Mouse (Mus musculus): ENCODE data around the gene Hnrnpu. TPM values are rescaled to one million over a fixed set of nuclear protein-coding genes. Genes with fewer than 3 reads are reported as not detected.
"Not testable (repeated sequence)": the region's sequence is repeated elsewhere in the genome, so short reads cannot be mapped to it uniquely, and the experiment has no call there.

The Hnrnpu gene
- polyA plus RNA-seq, 1 experiment from 2014 or later = 178 TPM

DNA sequence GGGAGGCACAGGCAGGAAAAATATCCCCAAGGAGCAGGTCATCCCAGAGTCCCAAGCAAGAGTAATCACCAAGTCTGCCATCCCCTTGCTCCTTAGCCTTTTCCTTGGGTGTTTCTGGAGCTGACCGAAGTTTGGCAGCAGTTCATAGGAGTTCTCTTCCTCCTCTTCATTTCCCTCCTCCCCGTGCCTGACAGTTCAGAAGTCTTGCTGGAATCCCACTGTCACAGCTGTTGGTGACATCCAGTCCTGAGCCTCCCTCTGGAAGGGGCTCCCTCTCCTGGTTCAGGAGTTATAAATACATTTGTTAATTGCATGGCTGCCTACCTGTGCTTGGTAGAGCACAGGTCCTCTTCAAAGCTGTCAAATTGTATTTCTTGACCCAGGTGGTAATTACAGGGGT is 28.1 kb downstream of the Hnrnpu start:
- 86% methylated on average over 2 of the region's 2 CpGs for WGBS

GRCm38 (mm10) chr1:178303425-178303824 is 34.2 kb downstream of the Hnrnpu start:
- WGBS = 25% methylated on average over 3 of the region's 3 CpGs
- Histone ChIP-seq H3K9me3 (replicated peaks; ENCODE audit: control insufficient read depth, low read length, poor library complexity, severe bottlenecking) (0 out of 2 replicates have a peak, but pooled peaks cover 3% of the 10 kb centered on the region), H3K4me3 (ENCODE audit: low read depth, low read length) (no peak overlapping the region), H3K4me1 (ENCODE audit: control insufficient read depth, insufficient read depth, low read length) (no peaks in the 10 kb centered on the region), H3K9ac (ENCODE audit: low read depth, low read length) (no peak overlapping the region), H3K36me3 (ENCODE audit: control insufficient read depth, insufficient read depth, low read length) (no peaks in the 10 kb centered on the region), H3K4me2 (ENCODE audit: low read length) (no peak overlapping the region), H3K27ac (ENCODE audit: low read length) (no peak overlapping the region), H3K27me3 (ENCODE audit: control insufficient read depth, insufficient read depth, low read depth, low read length) (no peaks in the 10 kb centered on the region)
- ATAC-seq = no peak; the same call in 1 of the 2 replicates

More for the DNA sequence above, 28.1 kb downstream of the Hnrnpu start:
- H3K9ac ChIP-seq (ENCODE audit: low read depth, low read length) = no peak overlapping the region
- H3K27me3 ChIP-seq (ENCODE audit: control insufficient read depth, insufficient read depth, low read depth, low read length) = no peaks in the 10 kb centered on the region
- H3K9me3 ChIP-seq (replicated peaks; ENCODE audit: control insufficient read depth, low read length, poor library complexity, severe bottlenecking) = no peaks in the 10 kb centered on the region
- H3K4me3 ChIP-seq (ENCODE audit: low read depth, low read length) = no peak overlapping the region
- no peak for ATAC-seq
- H3K36me3 ChIP-seq (ENCODE audit: control insufficient read depth, insufficient read depth, low read length) = no peaks in the 10 kb centered on the region
- no peaks in the 10 kb centered on the region for H3K4me1 ChIP-seq (ENCODE audit: control insufficient read depth, insufficient read depth, low read length)
- no peak overlapping the region for H3K4me2 ChIP-seq (ENCODE audit: low read length)
- H3K27ac ChIP-seq (ENCODE audit: low read length) = no peak overlapping the region

DNA sequence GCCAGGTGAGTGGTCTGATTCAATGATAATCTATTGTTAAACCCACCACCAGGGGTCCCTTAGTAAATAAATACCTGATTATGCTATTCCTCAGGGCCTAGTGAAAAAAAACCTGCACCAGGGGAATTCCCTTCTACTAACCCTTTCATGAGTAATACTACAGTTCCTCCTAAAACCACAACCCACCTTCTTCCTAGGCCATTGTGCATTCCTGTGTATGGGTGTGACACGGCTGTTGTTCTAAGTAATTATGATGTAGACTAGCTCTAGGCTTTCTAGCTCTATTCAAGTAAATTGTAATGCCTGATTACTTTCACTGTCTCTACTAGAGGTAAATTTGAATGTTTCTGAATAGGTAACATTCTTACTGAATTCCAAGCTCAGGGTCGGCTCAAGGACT is 36.3 kb downstream of the Hnrnpu start:
- WGBS = 93% methylated on average over 2 of the region's 2 CpGs
- ATAC-seq; H3K4me2 ChIP-seq (ENCODE audit: low read length); H3K9me3 ChIP-seq (replicated peaks; ENCODE audit: control insufficient read depth, low read length, poor library complexity, severe bottlenecking); H3K9ac ChIP-seq (ENCODE audit: low read depth, low read length); H3K4me1 ChIP-seq (ENCODE audit: control insufficient read depth, insufficient read depth, low read length); H3K36me3 ChIP-seq (ENCODE audit: control insufficient read depth, insufficient read depth, low read length); H3K27me3 ChIP-seq (ENCODE audit: control insufficient read depth, insufficient read depth, low read depth, low read length); H3K4me3 ChIP-seq (ENCODE audit: low read depth, low read length); H3K27ac ChIP-seq (ENCODE audit: low read length): not testable (repeated sequence)

DNA sequence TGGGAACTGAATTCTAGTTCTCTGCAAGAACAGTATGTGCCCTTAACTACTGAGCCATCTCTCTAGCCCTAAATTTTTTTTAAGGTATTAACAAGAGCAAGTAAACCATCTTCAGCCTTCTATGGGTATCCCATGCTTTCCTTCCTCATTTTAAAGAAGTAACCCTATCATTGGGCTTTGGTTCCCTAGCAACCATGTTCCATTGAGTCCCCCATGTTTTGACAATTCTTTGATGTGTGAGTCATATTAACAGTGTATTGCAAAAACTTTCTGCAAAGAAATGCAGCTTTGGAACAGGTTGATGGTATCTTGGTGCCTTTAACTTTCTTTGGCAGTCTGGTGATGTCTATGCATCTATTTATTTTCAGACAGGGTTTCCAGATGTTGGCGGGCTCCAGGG is 43.5 kb downstream of the Hnrnpu start:
- no peak overlapping the region for H3K4me2 ChIP-seq (ENCODE audit: low read length)
- H3K36me3 ChIP-seq (ENCODE audit: control insufficient read depth, insufficient read depth, low read length) = no peaks in the 10 kb centered on the region
- WGBS = 94% methylated on average over 1 of the region's 1 CpGs
- H3K4me3 ChIP-seq (ENCODE audit: low read depth, low read length) = no peak overlapping the region
- no peaks in the 10 kb centered on the region for H3K27me3 ChIP-seq (ENCODE audit: control insufficient read depth, insufficient read depth, low read depth, low read length)
- no peaks in the 10 kb centered on the region for H3K4me1 ChIP-seq (ENCODE audit: control insufficient read depth, insufficient read depth, low read length)
- H3K9me3 ChIP-seq (replicated peaks; ENCODE audit: control insufficient read depth, low read length, poor library complexity, severe bottlenecking) = no peaks in the 10 kb centered on the region
- H3K9ac ChIP-seq (ENCODE audit: low read depth, low read length) = no peak overlapping the region
- ATAC-seq = no peak
- H3K27ac ChIP-seq (ENCODE audit: low read length) = no peak overlapping the region

- no peak overlapping the region for H3K4me2 ChIP-seq (ENCODE audit: low read length)
- H3K27me3 ChIP-seq (ENCODE audit: control insufficient read depth, insufficient read depth, low read depth, low read length) = no peaks in the 10 kb centered on the region
- ATAC-seq = no peak
- H3K9ac ChIP-seq (ENCODE audit: low read depth, low read length) = no peak overlapping the region
- H3K36me3 ChIP-seq (ENCODE audit: control insufficient read depth, insufficient read depth, low read length) = no peaks in the 10 kb centered on the region
- H3K9me3 ChIP-seq (replicated peaks; ENCODE audit: control insufficient read depth, low read length, poor library complexity, severe bottlenecking) = no peaks in the 10 kb centered on the region
- no peaks in the 10 kb centered on the region for H3K4me1 ChIP-seq (ENCODE audit: control insufficient read depth, insufficient read depth, low read length)
- H3K4me3 ChIP-seq (ENCODE audit: low read depth, low read length) = no peak overlapping the region
- WGBS = 87% methylated on average over 3 of the region's 3 CpGs
- no peak overlapping the region for H3K27ac ChIP-seq (ENCODE audit: low read length)
Observed at GRCm38 (mm10) chr1:178291716-178292115, 45.9 kb downstream of the Hnrnpu start.

- Histone ChIP-seq H3K4me2 (ENCODE audit: low read length) (no peak overlapping the region), H3K9ac (ENCODE audit: low read depth, low read length) (no peak overlapping the region), H3K4me1 (ENCODE audit: control insufficient read depth, insufficient read depth, low read length) (no peaks in the 10 kb centered on the region), H3K27me3 (ENCODE audit: control insufficient read depth, insufficient read depth, low read depth, low read length) (no peaks in the 10 kb centered on the region), H3K27ac (ENCODE audit: low read length) (no peak overlapping the region), H3K36me3 (ENCODE audit: control insufficient read depth, insufficient read depth, low read length) (no peaks in the 10 kb centered on the region), H3K9me3 (replicated peaks; ENCODE audit: control insufficient read depth, low read length, poor library complexity, severe bottlenecking) (no peaks in the 10 kb centered on the region), H3K4me3 (ENCODE audit: low read depth, low read length) (no peak overlapping the region)
- WGBS = 60% methylated on average over 8 of the region's 8 CpGs
- no peak for ATAC-seq
Observed at GRCm38 (mm10) chr1:178287601-178288176, 49.9 kb downstream of the Hnrnpu start.

DNA sequence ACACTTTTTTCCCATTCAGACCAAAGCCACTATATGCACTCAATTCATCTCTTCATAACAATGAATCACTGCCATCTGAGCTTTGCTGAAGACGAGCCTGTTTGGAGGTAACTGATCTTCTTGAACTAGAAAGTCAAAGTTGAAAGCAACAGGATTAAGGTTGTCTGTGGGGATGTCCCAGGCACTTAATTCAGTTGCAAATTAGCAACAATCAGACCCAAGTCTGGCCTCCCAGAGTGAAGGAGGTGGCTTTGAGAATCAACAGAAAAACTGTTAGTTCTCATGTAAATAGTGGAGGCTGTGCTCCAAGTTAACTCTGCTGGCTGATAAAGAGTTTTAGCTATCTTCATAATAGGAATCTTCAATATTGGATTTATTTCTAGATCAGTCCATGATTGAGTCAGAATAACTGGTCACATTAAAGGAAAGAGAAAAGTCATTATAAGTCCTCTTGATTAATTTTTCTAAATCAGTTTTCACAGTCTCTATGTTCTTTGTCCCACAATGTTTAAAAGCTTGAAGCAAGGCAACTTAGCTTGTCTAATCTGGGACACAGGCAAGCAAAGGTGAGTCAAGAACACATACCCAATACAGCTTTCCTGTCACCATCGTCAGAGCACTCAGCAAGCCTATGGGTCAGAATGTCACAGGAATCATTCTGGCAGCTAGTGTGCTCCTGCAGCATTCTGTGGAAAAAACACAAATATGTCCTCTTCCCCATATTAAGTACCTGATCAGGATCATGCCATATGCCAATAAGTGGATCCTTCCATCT is 53.5 kb downstream of the Hnrnpu start:
- Histone ChIP-seq H3K4me3 (ENCODE audit: low read depth, low read length) (no peak overlapping the region), H3K9me3 (replicated peaks; ENCODE audit: control insufficient read depth, low read length, poor library complexity, severe bottlenecking) (no peaks in the 10 kb centered on the region), H3K9ac (ENCODE audit: low read depth, low read length) (no peak overlapping the region), H3K27me3 (ENCODE audit: control insufficient read depth, insufficient read depth, low read depth, low read length) (no peaks in the 10 kb centered on the region), H3K4me2 (ENCODE audit: low read length) (no peak overlapping the region), H3K27ac (ENCODE audit: low read length) (no peak overlapping the region), H3K4me1 (ENCODE audit: control insufficient read depth, insufficient read depth, low read length) (no peaks in the 10 kb centered on the region), H3K36me3 (ENCODE audit: control insufficient read depth, insufficient read depth, low read length) (no peaks in the 10 kb centered on the region)
- ATAC-seq = no peak
- WGBS = 65% methylated on average over 2 of the region's 2 CpGs

- not testable (repeated sequence) for H3K9ac ChIP-seq (ENCODE audit: low read depth, low read length); H3K9me3 ChIP-seq (replicated peaks; ENCODE audit: control insufficient read depth, low read length, poor library complexity, severe bottlenecking); H3K27me3 ChIP-seq (ENCODE audit: control insufficient read depth, insufficient read depth, low read depth, low read length); H3K4me1 ChIP-seq (ENCODE audit: control insufficient read depth, insufficient read depth, low read length); H3K4me2 ChIP-seq (ENCODE audit: low read length); H3K27ac ChIP-seq (ENCODE audit: low read length); H3K4me3 ChIP-seq (ENCODE audit: low read depth, low read length); H3K36me3 ChIP-seq (ENCODE audit: control insufficient read depth, insufficient read depth, low read length); ATAC-seq
- 86% methylated on average over 3 of the region's 3 CpGs for WGBS
Observed at GRCm38 (mm10) chr1:178283314-178283713, 54.3 kb downstream of the Hnrnpu start.

Data from midbrain, embryonic 16.5 days (tissue).